Mouse (Mus musculus): Measurements from ENCODE around the gene Cnot3. TPM values are rescaled to one million over a fixed set of nuclear protein-coding genes. Genes with fewer than 3 reads are reported as not detected.

Gene Cnot3
- polyA plus RNA-seq, 1 experiment, result 69.0 TPM

GRCm38 (mm10) chr7:3616057-3616388 lies 29.0 kb upstream of the Cnot3 start, which contains the start of gene Oscar:
Oscar (minus strand) TSS chr7:3616157.
- Histone ChIP-seq H3K4me1 (ENCODE audit: control insufficient read depth, insufficient read depth, low read length) (peaks cover 10% of the 10 kb centered on the region), H3K27ac (ENCODE audit: insufficient read depth, low read depth, low read length) (no peak within 1 kb of the TSS), H3K4me3 (ENCODE audit: insufficient read depth, low read length) (peak within 1 kb of the TSS; percentile 66)
- no peak for TF ChIP-seq POLR2A (IDR thresholded peaks at IDR 0.05; ENCODE audit: borderline replicate concordance, low read depth, low read length)
- no peak for TF ChIP-seq CTCF (IDR thresholded peaks at IDR 0.05; ENCODE audit: low read depth, low read length)

- Histone ChIP-seq H3K4me1 (ENCODE audit: control insufficient read depth, insufficient read depth, low read length) (peaks cover 10% of the 10 kb centered on the region), H3K27ac (ENCODE audit: insufficient read depth, low read depth, low read length) (no peak overlapping the region), H3K4me3 (ENCODE audit: insufficient read depth, low read length) (peak overlapping the region; percentile 66)
- TF ChIP-seq POLR2A (IDR thresholded peaks at IDR 0.05; ENCODE audit: borderline replicate concordance, low read depth, low read length) (no peak), CTCF (IDR thresholded peaks at IDR 0.05; ENCODE audit: low read depth, low read length) (no peak)
These were observed 28.5 kb upstream of the Cnot3 start for GRCm38 (mm10) chr7:3616389-3617241.

- H3K4me1 ChIP-seq (ENCODE audit: control insufficient read depth, insufficient read depth, low read length), result peaks cover 10% of the 10 kb centered on the region
- H3K4me3 ChIP-seq (ENCODE audit: insufficient read depth, low read length), result peak within 1 kb of the TSS; percentile 66
- peak; percentile 48; the same call in 1 of the 2 replicates for TF ChIP-seq POLR2A (IDR thresholded peaks at IDR 0.05; ENCODE audit: borderline replicate concordance, low read depth, low read length)
- TF ChIP-seq CTCF (IDR thresholded peaks at IDR 0.05; ENCODE audit: low read depth, low read length), result no peak
- peak within 1 kb of the TSS; percentile 1; the same call in 1 of the 2 replicates for H3K27ac ChIP-seq (ENCODE audit: insufficient read depth, low read depth, low read length)
These were observed 27.6 kb upstream of the Cnot3 start, which contains the start of gene Ndufa3 for GRCm38 (mm10) chr7:3617242-3617995. Ndufa3 (plus strand) TSS chr7:3617373.

- Histone ChIP-seq H3K4me1 (ENCODE audit: control insufficient read depth, insufficient read depth, low read length) (peaks cover 11% of the 10 kb centered on the region), H3K4me3 (ENCODE audit: insufficient read depth, low read length) (peak overlapping the region; percentile 77), H3K27ac (ENCODE audit: insufficient read depth, low read depth, low read length) (no peak overlapping the region)
- TF ChIP-seq CTCF (IDR thresholded peaks at IDR 0.05; ENCODE audit: low read depth, low read length) (no peak), POLR2A (IDR thresholded peaks at IDR 0.05; ENCODE audit: borderline replicate concordance, low read depth, low read length) (no peak)
These were observed 16.0 kb upstream of the Cnot3 start for GRCm38 (mm10) chr7:3629030-3629429.

GRCm38 (mm10) chr7:3629543-3630477 lies 15.3 kb upstream of the Cnot3 start, which contains the start of the genes Tfpt and Prpf31:
Tfpt (minus strand) TSS chr7:3629929.
Prpf31 (plus strand) TSS chr7:3629985.
- TF ChIP-seq POLR2A (IDR thresholded peaks at IDR 0.05; ENCODE audit: borderline replicate concordance, low read depth, low read length) (no peak), CTCF (IDR thresholded peaks at IDR 0.05; ENCODE audit: low read depth, low read length) (peak; percentile 25; the same call in 1 of the 2 replicates)
- Histone ChIP-seq H3K4me1 (ENCODE audit: control insufficient read depth, insufficient read depth, low read length) (peaks cover 11% of the 10 kb centered on the region), H3K27ac (ENCODE audit: insufficient read depth, low read depth, low read length) (peak within 1 kb of the TSS; percentile 77), H3K4me3 (ENCODE audit: insufficient read depth, low read length) (peak within 1 kb of the TSS; percentile 77)

GRCm38 (mm10) chr7:3630478-3630815 lies 14.6 kb upstream of the Cnot3 start:
- Histone ChIP-seq H3K4me3 (ENCODE audit: insufficient read depth, low read length) (peak overlapping the region; percentile 77), H3K27ac (ENCODE audit: insufficient read depth, low read depth, low read length) (no peak overlapping the region), H3K4me1 (ENCODE audit: control insufficient read depth, insufficient read depth, low read length) (peaks cover 11% of the 10 kb centered on the region)
- TF ChIP-seq CTCF (IDR thresholded peaks at IDR 0.05; ENCODE audit: low read depth, low read length), result no peak
- no peak for TF ChIP-seq POLR2A (IDR thresholded peaks at IDR 0.05; ENCODE audit: borderline replicate concordance, low read depth, low read length)

- H3K27ac ChIP-seq (ENCODE audit: insufficient read depth, low read depth, low read length), result peak overlapping the region; percentile 67
These were observed 1.7 kb upstream of the Cnot3 start for GRCm38 (mm10) chr7:3643412-3643811.

GRCm38 (mm10) chr7:3643843-3644242 lies 1.2 kb upstream of the Cnot3 start:
- peak overlapping the region; percentile 50 for H3K4me3 ChIP-seq (ENCODE audit: insufficient read depth, low read length)
- H3K4me1 ChIP-seq (ENCODE audit: control insufficient read depth, insufficient read depth, low read length), result peaks cover 28% of the 10 kb centered on the region
- H3K27ac ChIP-seq (ENCODE audit: insufficient read depth, low read depth, low read length), result peak overlapping the region; percentile 67
- no peak for TF ChIP-seq POLR2A (IDR thresholded peaks at IDR 0.05; ENCODE audit: borderline replicate concordance, low read depth, low read length)
- no peak for TF ChIP-seq CTCF (IDR thresholded peaks at IDR 0.05; ENCODE audit: low read depth, low read length)

More at GRCm38 (mm10) chr7:3643412-3643811, 1.7 kb upstream of the Cnot3 start:
- peak overlapping the region; percentile 50 for H3K4me3 ChIP-seq (ENCODE audit: insufficient read depth, low read length)
- H3K4me1 ChIP-seq (ENCODE audit: control insufficient read depth, insufficient read depth, low read length), result peaks cover 26% of the 10 kb centered on the region
- TF ChIP-seq POLR2A (IDR thresholded peaks at IDR 0.05; ENCODE audit: borderline replicate concordance, low read depth, low read length) (no peak), CTCF (IDR thresholded peaks at IDR 0.05; ENCODE audit: low read depth, low read length) (no peak)

- Histone ChIP-seq H3K27ac (ENCODE audit: insufficient read depth, low read depth, low read length) (peak overlapping the region; percentile 67), H3K4me1 (ENCODE audit: control insufficient read depth, insufficient read depth, low read length) (peaks cover 28% of the 10 kb centered on the region), H3K4me3 (ENCODE audit: insufficient read depth, low read length) (peak overlapping the region; percentile 50)
- TF ChIP-seq POLR2A (IDR thresholded peaks at IDR 0.05; ENCODE audit: borderline replicate concordance, low read depth, low read length) (no peak), CTCF (IDR thresholded peaks at IDR 0.05; ENCODE audit: low read depth, low read length) (no peak)
These were observed 758 bp upstream of the Cnot3 start for GRCm38 (mm10) chr7:3644348-3644671.

Measured in bone marrow macrophage, adult 2 months (primary cell).